Mouse (Mus musculus) neural tube, embryonic 11.5 days (tissue): ENCODE data around the gene Pip5kl1. TPM values are rescaled to one million over a fixed set of nuclear protein-coding genes. Genes with fewer than 3 reads are reported as not detected.

ENCODE experiments used
- ATAC-seq: fragments of 200-750 bp; cut with Nextera tagmentation; 2 replicates; pipeline ENCODE4 v1.8.0; 2017; ENCODE audit warnings: moderate number of reproducible peaks, mild to moderate bottlenecking, moderate TSS enrichment, moderate library complexity; ENCODE audit not compliant: insufficient read depth, low FRiP score, low TSS enrichment
- DNase-seq: peaks from one replicate; pipeline ENCODE4 v3.0.0-alpha.2; 2015; ENCODE audit warnings: low spot score
- H3K27ac ChIP-seq: fragments of 300-500 bp; sonication (generic); 2 replicates; pipeline ENCODE4 v1.5.1; 2014; ENCODE audit warnings: low read depth, mild to moderate bottlenecking, low read length
- H3K27me3 ChIP-seq: fragments of 300-500 bp; sonication (generic); 2 replicates; pipeline ENCODE4 v1.6.1; 2014; ENCODE audit warnings: mild to moderate bottlenecking, low read length, mixed read lengths; ENCODE audit not compliant: control insufficient read depth, insufficient read depth
- H3K36me3 ChIP-seq: fragments of 300-500 bp; sonication (generic); 2 replicates; pipeline ENCODE4 v1.6.1; 2014; ENCODE audit warnings: mild to moderate bottlenecking, low read length, moderate library complexity, mixed read lengths; ENCODE audit not compliant: control insufficient read depth, insufficient read depth
- H3K4me1 ChIP-seq: fragments of 300-500 bp; sonication (generic); 2 replicates; pipeline ENCODE4 v1.6.1; 2014; ENCODE audit warnings: low read length, mixed read lengths; ENCODE audit not compliant: control insufficient read depth, insufficient read depth
- H3K4me2 ChIP-seq: fragments of 300-500 bp; sonication (generic); 2 replicates; pipeline ENCODE4 v1.6.1; 2014; ENCODE audit warnings: low read depth, mild to moderate bottlenecking, moderate library complexity
- H3K4me3 ChIP-seq: fragments of 300-500 bp; sonication (generic); 2 replicates; pipeline ENCODE4 v1.5.1; 2014; ENCODE audit warnings: low read depth, low read length
- H3K9ac ChIP-seq: fragments of 300-500 bp; sonication (generic); 2 replicates; pipeline ENCODE4 v1.6.1; 2014; ENCODE audit warnings: mild to moderate bottlenecking, low read length
- H3K9me3 ChIP-seq: fragments of 300-500 bp; sonication (generic); 2 replicates; pipeline ENCODE4 v1.6.1; 2016; ENCODE audit warnings: low read length; ENCODE audit not compliant: control insufficient read depth
- WGBS: fragments of 180-500 bp; shearing (Covaris S2); extraction: QIAGEN DNeasy Blood & Tissue Kit; methylation state at CpG from one replicate; pipeline ENCODE4 v1.1.7; 2014; 5-methylcytosine and 5-hydroxymethylcytosine counted together
- polyA plus RNA-seq: library from polyadenylated mRNA; unstranded; fragments of >200 nt; fragmentation: Nextera tagmentation; extraction: Ambion mirVana; gene quantifications from 2 replicates; pipeline ENCODE4 v1.2.1, GENCODE M21; 2014

Pip5kl1 gene
- polyA plus RNA-seq, 1 experiment from 2014 or later, result 2.6 TPM

- no peaks in the 10 kb centered on the region for H3K36me3 ChIP-seq
- H3K27me3 ChIP-seq, result no peaks in the 10 kb centered on the region
- DNase-seq (no peak), ATAC-seq (no peak)
- no peak within 1 kb of the TSS for H3K4me3 ChIP-seq
- H3K4me2 ChIP-seq, result no peak within 1 kb of the TSS
- peak within 1 kb of the TSS; percentile 63 for H3K27ac ChIP-seq
- H3K4me1 ChIP-seq, result peaks cover 33% of the 10 kb centered on the region
- peak within 1 kb of the TSS; percentile 15; the same call in 1 of the 2 replicates for H3K9ac ChIP-seq
- H3K9me3 ChIP-seq, result no peaks in the 10 kb centered on the region
- 38% methylated on average over 7 of the region's 7 CpGs for WGBS
Measured at GRCm38 (mm10) chr2:32621517-32621859, 46.9 kb downstream of the Pip5kl1 start, which contains the start of gene Ak1. Ak1 (plus strand) TSS chr2:32621758.

- Histone ChIP-seq H3K9ac (no peak overlapping the region; the same call in 1 of the 2 replicates), H3K27ac (no peak overlapping the region), H3K4me1 (peaks cover 42% of the 10 kb centered on the region), H3K4me3 (no peak overlapping the region), H3K36me3 (no peaks in the 10 kb centered on the region), H3K27me3 (no peaks in the 10 kb centered on the region), H3K4me2 (no peak overlapping the region), H3K9me3 (no peaks in the 10 kb centered on the region)
- no peak for DNase-seq
- 82% methylated on average over 5 of the region's 5 CpGs for WGBS
- ATAC-seq, result no peak
Measured at GRCm38 (mm10) chr2:32624111-32624748, 49.6 kb downstream of the Pip5kl1 start.

- WGBS, result 2% methylated on average over 13 of the region's 13 CpGs
- Histone ChIP-seq H3K27ac (peak overlapping the region; percentile 58), H3K36me3 (no peaks in the 10 kb centered on the region), H3K4me1 (peaks cover 40% of the 10 kb centered on the region), H3K27me3 (no peaks in the 10 kb centered on the region), H3K9me3 (no peaks in the 10 kb centered on the region), H3K4me2 (peak overlapping the region; percentile 40), H3K4me3 (peak overlapping the region; percentile 6; the same call in 1 of the 2 replicates), H3K9ac (peak overlapping the region; percentile 44)
- ATAC-seq, result peak; percentile 58
- peak; percentile 84 for DNase-seq
Measured at GRCm38 (mm10) chr2:32625212-32625872, 50.7 kb downstream of the Pip5kl1 start.

- 0 out of 2 replicates have a peak overlapping the region, but pooled peaks have one; percentile 6 for H3K4me3 ChIP-seq
Measured at GRCm38 (mm10) chr2:32625873-32626694, 51.5 kb downstream of the Pip5kl1 start.

GRCm38 (mm10) chr2:32627266-32628043 is 52.9 kb downstream of the Pip5kl1 start:
- no peaks in the 10 kb centered on the region for H3K36me3 ChIP-seq
- no peak for DNase-seq
- no peak overlapping the region for H3K27ac ChIP-seq
- no peaks in the 10 kb centered on the region for H3K9me3 ChIP-seq
- peaks cover 36% of the 10 kb centered on the region for H3K4me1 ChIP-seq
- WGBS, result 69% methylated on average over 20 of the region's 20 CpGs
- no peak overlapping the region for H3K9ac ChIP-seq
- no peak overlapping the region for H3K4me2 ChIP-seq
- no peak for ATAC-seq
- H3K4me3 ChIP-seq, result no peak overlapping the region
- H3K27me3 ChIP-seq, result no peaks in the 10 kb centered on the region

More at GRCm38 (mm10) chr2:32625873-32626694, 51.5 kb downstream of the Pip5kl1 start:
- H3K4me1 ChIP-seq, result peaks cover 34% of the 10 kb centered on the region
- H3K27me3 ChIP-seq, result no peaks in the 10 kb centered on the region
- peak overlapping the region; percentile 40; the same call in 1 of the 2 replicates for H3K4me2 ChIP-seq
- H3K9me3 ChIP-seq, result no peaks in the 10 kb centered on the region
- WGBS, result 58% methylated on average over 5 of the region's 5 CpGs
- peak overlapping the region; percentile 58 for H3K27ac ChIP-seq
- no peaks in the 10 kb centered on the region for H3K36me3 ChIP-seq
- peak; percentile 5; the same call in 1 of the 2 replicates for ATAC-seq
- peak overlapping the region; percentile 20; the same call in 1 of the 2 replicates for H3K9ac ChIP-seq
- DNase-seq, result no peak

GRCm38 (mm10) chr2:32628044-32628550 is 53.5 kb downstream of the Pip5kl1 start:
- Histone ChIP-seq H3K4me3 (no peak overlapping the region), H3K4me2 (no peak overlapping the region), H3K9me3 (no peaks in the 10 kb centered on the region), H3K36me3 (no peaks in the 10 kb centered on the region), H3K27me3 (no peaks in the 10 kb centered on the region), H3K9ac (no peak overlapping the region), H3K27ac (no peak overlapping the region), H3K4me1 (peaks cover 36% of the 10 kb centered on the region)
- no peak for ATAC-seq
- DNase-seq, result no peak
- WGBS, result 59% methylated on average over 4 of the region's 4 CpGs

- Histone ChIP-seq H3K9me3 (no peaks in the 10 kb centered on the region), H3K4me2 (no peak overlapping the region), H3K9ac (peak overlapping the region; percentile 35; the same call in 1 of the 2 replicates), H3K36me3 (no peaks in the 10 kb centered on the region), H3K4me3 (no peak overlapping the region), H3K4me1 (peaks cover 36% of the 10 kb centered on the region), H3K27me3 (no peaks in the 10 kb centered on the region), H3K27ac (no peak overlapping the region)
- WGBS, result 40% methylated on average over 5 of the region's 5 CpGs
- ATAC-seq (no peak), DNase-seq (no peak)
Measured at GRCm38 (mm10) chr2:32628729-32629128, 54.1 kb downstream of the Pip5kl1 start.
